Mouse (Mus musculus) liver, embryonic 14.5 days (tissue): ENCODE data around the gene Apoa1.
A peak's percentile ranks its signal among the peaks of the same experiment; 100 is the strongest.

ENCODE experiments used
- CTCF ChIP-seq: IDR thresholded peaks from 2 replicates; pipeline ENCODE4 v1.5.1; 2016; ENCODE audit warnings: antibody characterized with exemption, low read depth, control low read depth
- EP300 ChIP-seq: IDR thresholded peaks from 2 replicates; pipeline ENCODE4 v1.6.1; 2016; ENCODE audit warnings: antibody characterized with exemption, low read depth

DNA sequence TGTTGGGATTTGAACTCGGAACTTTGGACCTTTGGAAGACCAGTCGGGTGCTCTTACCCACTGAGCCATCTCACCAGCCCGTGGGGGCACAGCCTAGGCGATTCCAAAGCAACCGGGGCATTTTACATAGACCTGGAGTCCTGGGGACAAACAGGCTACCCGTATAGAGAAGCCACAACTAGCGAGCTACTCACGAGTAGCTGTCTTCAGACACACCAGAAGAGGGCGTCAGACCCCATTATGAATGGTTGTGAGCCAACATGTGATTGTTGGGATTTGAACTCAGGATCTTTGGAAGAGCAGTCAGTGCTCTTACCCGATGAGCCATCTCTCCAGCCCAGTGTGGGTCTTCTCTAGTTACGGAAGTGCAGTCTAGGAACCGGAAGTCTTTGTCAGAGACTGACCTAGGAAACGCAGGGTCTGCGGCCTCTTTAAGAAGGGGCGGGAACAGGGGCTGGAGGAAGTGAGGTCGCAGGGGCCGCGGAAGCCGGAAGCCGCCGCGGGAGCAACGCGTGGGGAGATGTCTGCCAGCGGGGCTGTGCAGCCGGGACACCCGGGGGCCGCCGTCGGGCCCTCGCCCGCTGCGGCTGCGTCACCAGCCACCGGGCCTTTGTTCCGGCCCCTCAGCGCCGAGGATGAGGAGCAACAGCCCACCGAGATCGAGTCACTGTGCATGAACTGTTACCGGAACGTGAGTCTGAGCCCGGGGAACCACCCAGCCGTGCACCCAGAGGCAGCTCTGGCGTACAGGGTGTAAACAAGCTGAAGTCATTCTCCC, 44.5 kb downstream of the Apoa1 start, which contains the start of gene Zpr1:
- TF ChIP-seq CTCF (peak; percentile 65), EP300 (no peak)
